Mouse (Mus musculus): ENCODE data around the gene 4921509C19Rik. TPM values are rescaled to one million over a fixed set of nuclear protein-coding genes. Genes with fewer than 3 reads are reported as not detected.
"Not testable (repeated sequence)": the region's sequence is repeated elsewhere in the genome, so short reads cannot be mapped to it uniquely, and the experiment has no call there.

4921509C19Rik gene
- not detected for total RNA-seq (2021)
- long read RNA-seq, experiment 1 = 0 reads
- long read RNA-seq, experiment 2 = 0 reads

- DNase-seq (ENCODE audit: low spot score in 2 of 2) = not testable (repeated sequence)
Observed at GRCm38 (mm10) chr2:151476053-151476452, at the start of gene 4921509C19Rik. Gene 4921509C19Rik (minus strand): TSS chr2:151476153.

GRCm38 (mm10) chr2:151525520-151525919 lies 49.6 kb upstream of the 4921509C19Rik start:
- DNase-seq (ENCODE audit: low spot score in 2 of 2) = no peak

- DNase-seq (ENCODE audit: low spot score in 2 of 2) = no peak
Observed at GRCm38 (mm10) chr2:151524324-151525041, 48.5 kb upstream of the 4921509C19Rik start.

- DNase-seq (ENCODE audit: low spot score in 2 of 2) = no peak
Observed at GRCm38 (mm10) chr2:151519000-151519399, 43.0 kb upstream of the 4921509C19Rik start.

- no peak for DNase-seq (ENCODE audit: low spot score in 2 of 2)
Observed at GRCm38 (mm10) chr2:151513525-151514285, 37.8 kb upstream of the 4921509C19Rik start.

GRCm38 (mm10) chr2:151512199-151512598 lies 36.2 kb upstream of the 4921509C19Rik start:
- DNase-seq (ENCODE audit: low spot score in 2 of 2) = peak; percentile 15 to 44

GRCm38 (mm10) chr2:151504226-151504625 lies 28.3 kb upstream of the 4921509C19Rik start:
- no peak for DNase-seq (ENCODE audit: low spot score in 2 of 2)

- no peak for DNase-seq (ENCODE audit: low spot score in 2 of 2)
Observed at GRCm38 (mm10) chr2:151500442-151501007, 24.6 kb upstream of the 4921509C19Rik start.

- DNase-seq (ENCODE audit: low spot score in 2 of 2) = no peak
Observed at GRCm38 (mm10) chr2:151498358-151498757, 22.4 kb upstream of the 4921509C19Rik start.

- DNase-seq (ENCODE audit: low spot score in 2 of 2) = peak; percentile 91 to 94
Observed at GRCm38 (mm10) chr2:151494035-151494803, 18.3 kb upstream of the 4921509C19Rik start, which contains the start of gene Nsfl1c. Gene Nsfl1c (plus strand): TSS chr2:151494182.

- DNase-seq (ENCODE audit: low spot score in 2 of 2) = no peak
Observed at GRCm38 (mm10) chr2:151486496-151486895, 10.5 kb upstream of the 4921509C19Rik start.

- not testable (repeated sequence) for DNase-seq (ENCODE audit: low spot score in 2 of 2)
Observed at GRCm38 (mm10) chr2:151434971-151435370, 41.0 kb downstream of the 4921509C19Rik start.

- not testable (repeated sequence) for DNase-seq (ENCODE audit: low spot score in 2 of 2)
Observed at GRCm38 (mm10) chr2:151434203-151434602, 41.8 kb downstream of the 4921509C19Rik start.

Other genes with a start within 250 kb of the 4921509C19Rik start
- gene Nsfl1c, start 18.0 kb upstream of the 4921509C19Rik start, total RNA-seq (2021) = 100 to 1,000 TPM; 147 to 154 TPM
- gene Fkbp1a, start 66.3 kb upstream of the 4921509C19Rik start, total RNA-seq (2021) = 100 to 1,000 TPM; 265 to 282 TPM
- gene Sdcbp2, start 96.5 kb upstream of the 4921509C19Rik start, total RNA-seq (2021) = 1 to 10 TPM; 1.9 to 2.5 TPM
- gene Snph, start 156.4 kb upstream of the 4921509C19Rik start, total RNA-seq (2021) = 1 to 10 TPM; 9.1 to 9.6 TPM
- not detected for gene Rad21l, start 192.4 kb upstream of the 4921509C19Rik start, total RNA-seq (2021)
- gene Tmem74b, start 225.9 kb upstream of the 4921509C19Rik start, total RNA-seq (2021) = 1 to 10 TPM; 1.6 TPM